Mouse (Mus musculus) hindlimb bud, embryonic 11.5 days (tissue): ENCODE results near the gene Xkr7.

Experiments
- DNase-seq: peaks from one replicate; pipeline ENCODE4 v3.0.0-alpha.2; 2012; ENCODE audit warnings: low read depth, low spot score; ENCODE audit errors: extremely low spot score

The Xkr7 gene

DNA sequence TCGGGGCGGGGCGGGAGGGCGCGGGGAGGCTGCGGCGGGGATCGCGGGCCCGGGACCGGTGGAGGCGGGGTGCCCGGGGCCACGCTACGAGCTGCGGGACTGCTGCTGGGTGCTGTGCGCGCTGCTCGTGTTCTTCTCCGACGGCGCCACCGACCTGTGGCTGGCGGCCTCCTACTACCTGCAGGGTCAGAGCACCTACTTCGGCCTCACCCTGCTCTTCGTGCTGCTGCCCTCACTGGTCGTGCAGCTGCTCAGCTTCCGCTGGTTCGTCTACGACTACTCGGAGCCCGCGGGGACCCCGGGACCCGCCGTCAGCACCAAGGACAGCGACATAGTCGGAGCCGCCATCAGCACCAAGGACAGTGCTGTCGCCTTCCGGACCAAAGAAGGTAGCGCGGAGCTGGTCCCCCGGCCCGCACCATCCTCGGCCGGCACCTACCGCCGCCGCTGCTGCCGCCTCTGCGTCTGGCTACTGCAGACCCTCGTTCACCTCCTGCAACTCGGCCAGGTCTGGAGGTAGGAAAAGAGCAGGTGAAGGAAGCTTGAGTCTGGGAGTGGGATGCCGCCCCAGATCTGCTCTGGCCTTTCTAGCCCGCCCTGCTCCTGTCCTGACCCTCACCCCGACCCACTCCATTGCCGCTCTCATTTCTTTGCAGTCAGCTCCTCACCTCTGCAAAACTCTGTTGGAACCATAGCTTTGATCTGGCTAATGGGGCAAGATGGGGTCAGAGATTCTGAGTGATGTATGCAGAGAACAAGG lies 611 bp downstream of the Xkr7 start:
- DNase-seq = peak; percentile 46

DNA sequence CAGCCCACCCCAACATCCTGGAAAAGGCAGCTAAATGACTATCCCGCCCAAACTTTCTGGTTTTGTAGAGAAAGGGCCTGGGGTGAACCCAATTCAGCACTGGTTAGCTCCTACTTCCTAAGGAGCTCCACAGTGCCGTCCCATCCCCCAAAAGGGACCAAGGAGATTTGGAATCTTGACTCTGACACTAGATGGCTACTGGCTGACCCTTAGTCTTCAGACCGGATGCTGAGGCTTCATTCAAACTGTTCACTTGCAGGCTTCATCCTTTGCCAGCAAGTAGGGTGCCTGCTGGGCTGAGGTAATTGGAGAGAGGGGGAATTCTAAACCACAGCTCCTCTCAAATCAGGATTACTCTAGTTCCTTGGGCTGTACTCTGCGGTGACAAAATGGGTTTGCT lies 1.3 kb downstream of the Xkr7 start:
- no peak for DNase-seq

DNA sequence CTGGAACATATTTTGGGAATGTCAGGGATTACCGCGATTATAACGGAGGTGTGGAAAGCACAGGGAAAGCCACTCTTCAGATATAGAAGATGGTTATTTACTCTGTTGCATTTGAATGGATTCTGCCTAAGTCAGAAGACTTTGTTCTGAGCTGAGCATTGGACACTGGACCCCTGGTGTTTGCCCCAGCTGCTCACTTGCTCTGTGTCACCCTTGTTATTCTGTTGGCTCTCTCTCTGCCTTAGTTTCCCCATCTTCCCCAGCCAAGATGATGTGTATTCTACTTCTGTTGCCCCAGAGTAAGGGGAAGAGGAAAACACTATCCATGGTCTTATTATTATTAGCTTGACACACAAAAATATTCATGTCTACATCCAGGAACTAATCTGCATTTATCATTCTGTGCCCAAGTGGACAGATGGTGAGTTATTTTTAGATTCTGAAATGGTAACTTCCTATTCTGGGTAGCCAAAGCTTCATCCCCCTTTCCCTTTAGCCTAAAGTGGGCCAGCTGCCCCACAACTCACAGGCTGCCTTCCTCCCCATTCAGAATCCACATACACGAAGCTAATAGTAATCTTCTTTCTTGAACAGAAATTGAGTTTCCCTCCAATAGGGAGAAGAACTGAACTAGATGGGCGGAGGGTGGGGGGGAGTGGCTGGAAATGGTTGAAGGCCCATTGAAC lies 2.0 kb downstream of the Xkr7 start:
- DNase-seq = no peak

DNA sequence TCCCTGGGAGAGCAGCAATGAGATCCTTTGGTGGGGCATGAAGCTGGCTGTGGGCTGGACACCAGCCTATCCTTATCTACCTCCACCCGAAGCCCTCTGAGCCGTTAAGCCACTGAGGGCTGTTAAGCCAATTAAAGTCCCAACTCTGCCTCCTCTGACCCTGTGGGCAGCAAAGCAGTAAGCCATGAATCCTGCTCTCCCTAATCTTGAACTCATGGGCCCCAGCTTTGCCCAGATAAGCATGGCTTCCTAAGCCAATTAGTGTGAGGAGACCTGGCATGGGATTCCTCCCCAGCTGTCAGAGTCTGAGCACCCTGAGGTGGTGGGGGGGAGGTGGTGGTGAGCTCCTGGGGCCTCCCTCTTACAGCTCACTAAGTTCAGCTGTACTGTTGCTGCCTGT lies 5.0 kb downstream of the Xkr7 start:
- DNase-seq = no peak

DNA sequence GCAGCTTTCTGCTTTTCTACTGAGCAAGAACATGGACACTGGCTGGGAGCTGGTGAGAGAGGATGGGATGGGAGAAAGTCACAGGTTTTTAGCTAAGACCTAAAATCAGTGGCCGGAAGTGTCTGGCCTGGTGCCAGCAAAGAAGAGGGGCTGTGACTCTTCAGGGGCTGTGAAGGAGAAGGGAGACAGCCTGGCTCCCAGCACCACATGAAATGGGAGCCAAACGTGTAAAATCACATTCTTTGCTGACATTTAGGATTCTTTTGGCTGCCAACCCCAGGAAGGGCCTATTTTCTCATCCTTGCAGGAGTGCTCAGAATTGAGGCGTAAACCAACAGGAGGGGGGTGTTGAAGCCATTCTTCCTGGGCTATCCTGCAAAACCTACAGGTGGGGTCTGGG lies 12.2 kb downstream of the Xkr7 start:
- DNase-seq = no peak

DNA sequence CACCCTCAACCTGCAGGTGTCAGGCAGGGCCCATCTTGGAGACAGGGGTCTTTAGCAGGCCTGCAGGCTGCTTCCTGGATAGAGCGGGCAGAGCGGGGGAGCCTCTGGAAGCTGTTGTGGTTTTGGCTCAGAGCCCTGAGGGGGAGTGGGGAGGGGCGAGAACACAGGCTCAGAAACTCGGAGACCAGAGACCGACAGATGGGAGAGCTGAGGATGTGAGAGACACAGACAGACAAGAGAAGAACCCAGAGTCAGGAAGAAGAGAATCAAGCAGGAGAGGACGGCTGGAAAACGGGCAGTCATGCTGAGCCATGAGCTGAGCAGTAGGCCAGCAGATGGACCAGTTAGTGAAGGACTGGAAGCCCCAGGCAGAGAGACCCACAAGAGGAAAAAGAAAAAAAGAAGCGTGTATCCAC lies 14.2 kb downstream of the Xkr7 start:
- no peak for DNase-seq

DNA sequence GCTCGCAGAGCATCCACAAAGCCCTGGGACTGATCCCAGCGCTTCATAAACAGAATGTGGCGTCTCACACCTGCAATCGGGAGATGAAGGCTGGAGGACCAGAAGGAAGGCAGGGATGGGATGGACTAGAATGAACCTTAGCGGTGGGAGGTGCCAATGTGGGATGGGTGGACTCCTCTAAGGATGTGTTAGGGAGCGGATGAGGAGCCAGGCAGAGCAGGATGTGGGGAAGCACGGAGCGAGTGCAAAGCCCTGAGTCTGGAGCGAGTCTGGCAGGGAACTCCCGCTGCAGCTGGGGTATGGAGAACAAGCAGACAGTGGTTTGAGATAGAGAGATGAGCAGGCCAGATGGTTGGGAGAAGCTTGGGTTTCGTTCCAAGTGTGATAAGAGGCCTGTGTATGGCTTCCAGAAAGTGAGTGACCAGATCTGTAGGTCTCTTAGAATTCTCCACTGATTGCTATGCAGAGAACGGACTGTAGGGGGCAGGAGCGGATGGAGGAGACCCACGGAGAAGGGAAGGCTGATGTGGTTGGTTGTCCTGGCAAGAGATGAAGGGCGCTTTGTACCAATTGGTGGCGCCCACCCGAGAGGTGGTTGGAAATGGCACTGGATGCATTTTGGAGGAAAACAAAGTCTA lies 16.3 kb downstream of the Xkr7 start:
- DNase-seq = no peak

DNA sequence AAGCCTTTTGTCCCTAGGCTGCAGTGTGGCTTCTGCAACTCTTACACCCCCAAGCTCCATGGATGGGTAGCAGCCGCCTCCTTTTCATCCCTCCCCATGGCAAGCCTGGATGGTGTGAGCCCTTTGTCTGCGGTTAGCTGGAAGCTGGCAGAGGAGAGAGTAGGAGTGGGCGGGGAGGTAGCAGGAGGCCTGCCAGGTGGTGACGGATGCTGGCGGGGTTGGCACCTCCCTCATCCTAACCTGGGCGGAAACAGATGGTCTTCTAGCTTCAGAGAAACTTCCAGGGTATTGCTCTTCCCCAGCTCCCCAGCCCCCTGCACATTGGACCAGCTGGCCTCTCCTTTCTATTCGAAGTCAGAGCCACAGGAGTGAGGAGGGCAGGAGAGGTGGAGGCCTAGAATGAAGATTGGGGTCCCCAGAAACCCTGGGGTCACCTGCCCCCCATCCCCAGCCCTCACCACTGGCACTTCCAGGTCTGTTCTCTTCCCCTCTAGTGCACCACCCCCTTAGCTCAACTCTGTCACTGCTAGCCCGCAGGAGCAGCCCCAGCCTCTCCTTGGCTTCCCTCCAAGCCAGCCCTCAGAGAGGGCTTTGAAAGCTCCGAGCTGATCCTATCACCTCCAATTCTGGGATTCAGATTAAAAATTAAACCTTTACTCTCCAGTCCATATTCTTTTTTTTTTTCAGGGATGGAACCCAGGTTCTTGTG lies 17.8 kb downstream of the Xkr7 start:
- no peak for DNase-seq

DNA sequence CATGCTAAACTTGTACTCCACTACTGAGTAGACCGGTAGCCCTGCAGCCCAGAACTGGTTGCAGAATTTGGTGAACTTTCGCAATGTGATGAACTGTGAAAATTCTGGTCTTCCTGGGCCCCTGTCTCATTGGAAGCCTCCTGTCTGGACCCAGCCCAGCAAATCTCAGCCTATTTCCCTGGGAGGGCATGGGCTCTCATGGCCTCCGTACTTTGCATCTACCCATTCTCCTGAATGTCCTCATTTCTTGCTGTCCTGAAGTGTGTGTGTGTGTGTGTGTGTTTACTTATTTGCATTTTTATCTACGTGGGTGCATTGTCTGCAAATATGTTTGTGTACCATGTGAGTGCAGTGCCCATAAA lies 18.3 kb downstream of the Xkr7 start:
- no peak for DNase-seq

DNA sequence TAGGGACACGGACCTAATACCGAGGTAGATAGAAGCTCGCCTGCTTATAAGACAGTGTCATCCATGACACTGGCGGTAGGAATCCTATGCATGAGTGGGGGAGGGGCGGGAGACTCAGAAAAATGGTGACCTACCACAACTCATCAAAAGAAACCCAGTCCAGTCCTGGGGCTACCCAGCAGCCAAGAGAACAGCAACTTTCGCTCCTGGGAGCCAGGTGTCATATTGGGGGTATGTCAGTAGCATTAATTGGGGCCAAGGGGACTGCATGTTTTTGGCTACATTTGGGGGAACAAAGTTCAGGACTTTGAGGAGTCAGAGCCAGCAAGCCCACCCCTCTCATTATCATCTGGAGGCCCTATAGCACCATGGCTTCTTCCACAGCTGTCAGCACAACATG lies 19.4 kb downstream of the Xkr7 start:
- no peak for DNase-seq

DNA sequence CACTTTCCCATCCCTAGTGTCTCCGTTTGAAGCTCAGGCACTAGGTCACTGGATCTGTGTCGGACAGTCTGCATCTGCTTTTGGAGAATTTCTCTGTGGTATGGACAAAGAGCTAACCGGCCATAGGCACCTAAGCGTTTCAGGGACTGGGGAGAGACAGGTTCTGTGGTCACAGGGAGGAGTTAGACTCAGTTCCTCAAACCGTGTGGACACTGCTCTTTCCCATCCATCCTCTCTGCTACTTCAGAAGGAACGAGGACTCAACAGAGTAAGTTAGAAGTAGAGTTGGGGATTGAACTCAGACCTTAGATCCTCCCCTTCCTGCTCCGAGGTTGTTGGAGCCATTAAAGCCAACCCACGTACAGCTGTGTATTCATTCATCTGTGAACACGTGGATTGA lies 19.9 kb downstream of the Xkr7 start:
- DNase-seq = no peak

DNA sequence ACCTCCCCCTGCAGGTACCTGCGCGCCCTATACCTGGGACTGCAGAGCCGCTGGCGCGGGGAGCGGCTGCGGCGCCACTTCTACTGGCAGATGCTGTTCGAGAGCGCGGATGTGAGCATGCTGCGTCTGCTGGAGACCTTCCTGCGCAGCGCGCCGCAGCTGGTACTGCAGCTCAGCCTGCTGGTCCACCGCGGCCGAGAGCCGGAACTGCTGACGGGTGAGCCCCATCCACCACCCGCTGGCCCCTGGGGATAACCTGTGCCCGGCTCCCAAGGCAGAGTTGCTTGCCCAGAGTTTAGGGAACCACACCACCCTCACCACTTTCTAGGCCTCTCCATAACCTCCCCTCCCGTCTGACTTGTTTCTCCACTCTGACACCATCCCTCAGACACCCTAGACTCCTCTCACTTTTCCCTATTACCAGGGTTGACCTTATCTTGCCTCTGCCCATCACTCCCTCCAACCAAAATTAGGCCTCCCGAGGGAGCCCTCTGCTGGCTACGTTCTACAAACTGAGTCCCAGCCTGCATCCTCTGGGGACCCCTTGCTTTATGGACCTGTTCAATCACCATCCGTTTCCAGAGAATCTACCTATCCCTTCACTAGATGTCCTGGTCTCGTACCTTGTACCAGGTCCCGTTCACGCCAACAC lies 21.2 kb downstream of the Xkr7 start:
- no peak for DNase-seq

DNA sequence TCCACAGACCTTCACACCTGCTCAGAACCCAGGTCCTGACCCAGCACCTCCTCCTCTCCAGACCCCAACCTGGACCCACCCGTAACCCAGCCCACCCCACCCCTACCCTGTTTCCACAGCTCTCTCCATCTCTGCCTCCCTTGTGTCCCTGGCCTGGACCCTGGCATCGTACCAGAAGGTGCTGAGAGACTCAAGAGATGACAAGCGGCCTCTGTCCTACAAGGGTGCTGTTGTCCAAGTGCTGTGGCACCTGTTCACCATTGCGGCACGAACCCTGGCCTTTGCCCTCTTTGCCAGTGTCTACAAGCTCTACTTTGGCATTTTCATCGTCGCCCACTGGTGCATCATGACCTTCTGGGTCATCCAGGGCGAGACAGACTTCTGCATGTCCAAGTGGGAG lies 22.2 kb downstream of the Xkr7 start:
- DNase-seq = no peak

DNA sequence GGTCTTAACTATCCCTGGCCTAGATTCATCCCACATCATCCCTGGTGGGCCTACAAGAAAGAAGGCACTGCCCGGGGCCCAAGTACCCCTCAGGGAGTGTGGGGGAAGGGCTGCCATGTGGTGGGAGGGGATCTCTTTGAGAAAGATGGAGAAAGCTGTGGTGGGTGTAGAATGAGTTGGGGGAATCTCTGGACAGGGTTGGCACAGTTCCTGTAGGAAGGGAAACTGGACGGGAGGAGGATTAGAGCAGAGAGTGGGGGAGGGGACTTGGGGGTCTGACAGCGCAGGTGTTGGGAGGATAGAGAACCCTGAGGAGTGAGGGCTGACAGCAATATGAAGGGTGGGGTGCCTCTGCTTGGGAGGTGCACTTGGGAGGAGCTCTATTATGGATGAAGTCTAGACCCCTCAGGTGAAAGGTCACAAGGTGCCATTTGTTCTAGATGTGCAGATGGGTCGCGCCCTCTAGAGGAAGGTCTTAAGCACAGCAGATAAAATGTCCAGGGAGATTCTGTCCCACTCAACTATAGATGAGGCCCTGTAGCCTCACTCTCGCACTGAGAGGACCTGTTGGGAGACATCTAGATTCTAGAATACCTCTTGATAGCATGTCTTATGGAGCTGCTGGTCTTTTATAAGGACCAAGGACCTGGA lies 23.7 kb downstream of the Xkr7 start:
- no peak for DNase-seq

DNA sequence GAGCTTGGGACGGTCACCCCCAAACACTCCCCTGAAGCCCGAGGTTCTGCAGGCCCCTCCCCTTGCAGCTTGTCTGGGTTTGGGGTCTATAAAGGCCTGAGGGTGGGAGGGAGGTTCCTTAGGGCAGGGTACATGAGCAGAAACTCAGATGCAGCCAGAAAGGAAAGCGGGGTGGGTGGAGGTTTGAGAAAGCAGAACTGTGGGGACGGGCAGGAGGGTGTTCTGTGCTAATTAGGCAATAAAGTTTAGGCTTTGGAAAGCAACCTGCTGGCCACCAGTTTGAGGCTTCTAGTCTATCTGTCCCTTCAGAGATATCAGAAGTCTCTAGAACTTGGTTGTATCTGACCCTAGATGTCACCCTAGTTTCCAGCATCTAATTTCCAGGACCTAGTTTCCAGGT lies 26.7 kb downstream of the Xkr7 start:
- no peak for DNase-seq

DNA sequence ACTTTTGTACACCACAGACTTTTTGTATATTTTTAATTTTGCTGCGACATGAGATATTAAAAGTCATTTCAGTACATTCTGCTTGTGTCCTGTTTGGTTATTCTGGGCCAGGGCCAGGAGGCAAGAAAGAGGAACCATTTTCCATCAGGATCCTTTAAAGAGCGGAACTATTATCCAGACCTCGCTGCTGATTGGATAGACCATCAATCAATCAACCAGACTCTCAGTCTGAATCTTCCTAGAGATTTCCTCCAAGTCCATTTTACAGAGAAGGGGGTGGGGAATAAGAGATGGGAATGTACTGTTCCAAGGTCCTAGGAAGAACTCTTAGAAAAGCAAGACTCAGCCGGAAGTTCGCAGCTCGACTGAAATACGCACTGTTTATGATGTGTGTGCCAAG lies 28.6 kb downstream of the Xkr7 start:
- no peak for DNase-seq

DNA sequence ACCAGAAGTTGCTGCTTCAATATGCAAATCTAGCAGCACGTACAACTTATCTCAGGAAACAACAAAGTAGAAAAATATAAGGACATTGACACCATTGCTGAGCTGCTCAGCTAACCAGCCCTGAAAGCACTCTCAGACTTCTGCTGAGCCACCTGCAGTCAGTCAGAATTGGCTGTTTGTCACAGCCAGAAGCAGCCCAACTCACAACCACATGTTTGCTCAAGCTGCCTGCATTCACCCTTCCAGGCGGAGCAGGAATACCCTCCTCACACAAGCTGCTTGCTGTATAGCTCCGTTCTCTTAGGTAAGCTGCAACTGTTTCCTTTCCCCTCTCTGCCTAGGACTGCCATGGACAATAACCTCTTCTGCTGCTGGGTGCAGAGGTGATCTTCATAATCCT lies 31.7 kb downstream of the Xkr7 start:
- no peak for DNase-seq

DNA sequence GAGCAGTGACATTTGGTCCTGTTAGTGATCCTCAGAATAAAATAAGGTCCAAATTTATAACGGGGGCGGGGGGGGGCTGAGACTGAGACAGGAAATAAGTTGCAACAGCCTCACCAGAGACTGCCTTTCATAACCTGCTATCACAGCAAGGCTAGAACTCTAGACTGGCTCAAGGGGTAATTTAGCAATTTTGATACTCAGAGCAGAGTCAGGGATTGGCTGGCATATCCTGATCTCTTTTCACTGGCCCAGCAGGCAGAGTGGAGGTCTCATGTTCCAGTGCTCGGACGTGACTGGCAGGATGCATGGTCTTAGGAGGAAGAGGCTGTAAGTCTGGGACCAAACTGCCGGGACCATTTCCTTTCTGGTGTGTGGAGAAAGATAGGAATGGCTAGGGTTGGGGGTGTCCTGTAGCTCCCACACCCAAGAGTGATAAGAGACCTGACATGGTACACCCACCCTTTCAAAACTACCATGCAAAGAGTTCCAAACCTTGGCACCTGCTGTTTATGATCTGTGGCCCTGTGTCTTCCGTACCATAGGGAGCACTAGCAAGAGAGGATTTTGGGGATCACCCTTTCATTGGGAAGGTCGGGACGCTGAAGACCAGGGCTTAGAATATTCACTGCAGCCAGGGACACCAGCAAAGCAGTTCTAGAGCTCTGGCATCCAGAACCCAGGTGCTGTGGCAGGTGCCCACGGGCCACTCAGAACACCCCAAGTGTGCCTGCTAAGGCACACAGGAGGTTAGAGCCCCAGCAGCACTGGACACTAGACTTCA lies 32.7 kb downstream of the Xkr7 start:
- no peak for DNase-seq

DNA sequence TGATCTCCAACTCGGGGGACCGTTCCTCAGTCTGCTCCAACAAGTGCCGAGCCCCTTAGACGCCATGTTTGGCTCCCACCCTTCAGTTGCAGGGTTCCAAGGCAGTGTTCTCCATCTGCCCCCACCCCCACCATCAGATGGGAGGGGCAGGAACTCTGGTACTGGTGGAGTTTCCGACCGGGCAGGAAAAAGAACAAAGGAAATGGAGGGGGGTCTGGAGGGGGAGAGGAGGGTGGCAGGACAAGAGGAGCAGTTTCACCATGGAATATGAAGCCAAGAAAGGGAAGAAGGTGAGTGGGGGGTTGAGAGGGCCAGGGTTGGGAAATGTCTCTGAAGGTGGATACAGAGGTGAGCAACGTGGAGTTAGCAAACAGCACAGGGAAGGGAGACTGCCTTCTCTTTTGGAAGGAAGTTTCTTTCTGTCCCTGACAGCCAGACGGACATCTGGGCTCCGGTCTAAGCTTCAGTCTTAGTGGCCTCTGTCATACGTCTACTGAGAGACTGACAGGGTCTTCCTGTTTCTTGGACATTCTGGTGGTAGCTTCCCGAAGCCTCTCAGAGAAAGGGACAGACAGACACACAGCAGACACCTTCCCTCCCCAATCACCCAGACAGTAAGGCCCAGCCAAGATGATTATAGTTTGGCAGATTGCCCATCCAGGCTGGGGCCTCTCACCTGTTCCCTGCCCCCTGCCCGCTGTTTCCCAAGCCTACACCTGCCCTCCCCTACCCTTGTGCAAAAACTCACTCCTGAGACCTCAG lies 34.3 kb downstream of the Xkr7 start, which contains the start of gene Ccm2l:
Gene Ccm2l, plus strand, starts transcription at position 209 of the 762 bp plus-strand sequence.
- no peak for DNase-seq
